Mouse (Mus musculus) ES-Bruce4 (cell line): ENCODE results near the gene Kcnab2. TPM values are rescaled to one million over a fixed set of nuclear protein-coding genes. Genes with fewer than 3 reads are reported as not detected.
A peak's percentile ranks its signal among the peaks of the same experiment; 100 is the strongest.

Experiments
- H3K27ac ChIP-seq: 2 replicates; pipeline ENCODE4 v1.5.1; 2012; ENCODE audit warnings: low read length, inconsistent platforms; ENCODE audit not compliant: insufficient read depth
- H3K27me3 ChIP-seq: 2 replicates; pipeline ENCODE4 v1.6.1; 2012; ENCODE audit warnings: mild to moderate bottlenecking, low read length, inconsistent platforms; ENCODE audit not compliant: control insufficient read depth, poor library complexity, insufficient read depth, severe bottlenecking
- H3K36me3 ChIP-seq: 2 replicates; pipeline ENCODE4 v1.6.1; 2012; ENCODE audit warnings: inconsistent platforms, mild to moderate bottlenecking, low read length, moderate library complexity; ENCODE audit not compliant: control insufficient read depth, poor library complexity, insufficient read depth, severe bottlenecking
- H3K4me1 ChIP-seq: one replicate; pipeline ENCODE4 v1.8.1; 2011; ENCODE audit warnings: low read length; ENCODE audit not compliant: control insufficient read depth, insufficient read depth
- H3K4me3 ChIP-seq: 2 replicates; pipeline ENCODE4 v1.5.1; 2011; ENCODE audit warnings: low read depth, mild to moderate bottlenecking, low read length
- H3K9ac ChIP-seq: 2 replicates; pipeline ENCODE4 v1.6.1; 2012; ENCODE audit warnings: low read depth, mild to moderate bottlenecking, inconsistent platforms; ENCODE audit not compliant: poor library complexity, severe bottlenecking
- H3K9me3 ChIP-seq: replicated peaks from 2 replicates; pipeline ENCODE4 v1.6.1; 2012; ENCODE audit warnings: mild to moderate bottlenecking, low read length, inconsistent platforms; ENCODE audit not compliant: control insufficient read depth, poor library complexity, insufficient read depth, severe bottlenecking
- CTCF ChIP-seq: IDR thresholded peaks from one replicate; pipeline ENCODE4 v1.8.1; 2011; ENCODE audit warnings: low read depth, low read length
- EP300 ChIP-seq: IDR thresholded peaks from 2 replicates; pipeline ENCODE4 v1.6.1; 2011; ENCODE audit warnings: low read depth, low read length; ENCODE audit not compliant: insufficient read depth
- POLR2A ChIP-seq: IDR thresholded peaks from one replicate; pipeline ENCODE4 v1.8.1; 2011; ENCODE audit warnings: low read length; ENCODE audit not compliant: insufficient read depth
- polyA plus RNA-seq: library from polyadenylated mRNA; stranded (reverse); fragments of >200 nt; gene quantifications from 2 replicates; pipeline ENCODE4 v1.2.4, GENCODE M21; 2011; ENCODE audit warnings: low read depth; ENCODE audit not compliant: missing spikeins, insufficient read depth, insufficient read length

Gene Kcnab2
- polyA plus RNA-seq, 1 experiment: 3.5 TPM

GRCm38 (mm10) chr4:152432308-152432707 is 45.4 kb downstream of the Kcnab2 start:
- Histone ChIP-seq H3K4me1 (peaks cover 2% of the 10 kb centered on the region), H3K36me3 (no peaks in the 10 kb centered on the region), H3K4me3 (no peak overlapping the region)

GRCm38 (mm10) chr4:152428259-152428658 is 49.4 kb downstream of the Kcnab2 start:
- H3K27ac ChIP-seq: no peak overlapping the region

More at GRCm38 (mm10) chr4:152432308-152432707, 45.4 kb downstream of the Kcnab2 start:
- Histone ChIP-seq H3K9ac (no peak overlapping the region), H3K9me3 (no peaks in the 10 kb centered on the region), H3K27ac (no peak overlapping the region), H3K27me3 (no peaks in the 10 kb centered on the region)
- TF ChIP-seq CTCF: peak; percentile 97
- TF ChIP-seq POLR2A: no peak
- no peak for TF ChIP-seq EP300

GRCm38 (mm10) chr4:152424922-152425321 is 52.7 kb downstream of the Kcnab2 start:
- Histone ChIP-seq H3K9me3 (no peaks in the 10 kb centered on the region), H3K36me3 (no peaks in the 10 kb centered on the region), H3K27me3 (no peaks in the 10 kb centered on the region), H3K9ac (no peak overlapping the region), H3K4me1 (peaks cover under 1% of the 10 kb centered on the region), H3K27ac (no peak overlapping the region), H3K4me3 (no peak overlapping the region)
- TF ChIP-seq POLR2A (no peak), EP300 (no peak), CTCF (peak; percentile 73)

More at GRCm38 (mm10) chr4:152428259-152428658, 49.4 kb downstream of the Kcnab2 start:
- Histone ChIP-seq H3K4me1 (peaks cover 2% of the 10 kb centered on the region), H3K27me3 (no peaks in the 10 kb centered on the region), H3K4me3 (no peak overlapping the region), H3K36me3 (no peaks in the 10 kb centered on the region), H3K9ac (no peak overlapping the region), H3K9me3 (no peaks in the 10 kb centered on the region)
- TF ChIP-seq CTCF: no peak
- TF ChIP-seq EP300: no peak
- TF ChIP-seq POLR2A: no peak

DNA sequence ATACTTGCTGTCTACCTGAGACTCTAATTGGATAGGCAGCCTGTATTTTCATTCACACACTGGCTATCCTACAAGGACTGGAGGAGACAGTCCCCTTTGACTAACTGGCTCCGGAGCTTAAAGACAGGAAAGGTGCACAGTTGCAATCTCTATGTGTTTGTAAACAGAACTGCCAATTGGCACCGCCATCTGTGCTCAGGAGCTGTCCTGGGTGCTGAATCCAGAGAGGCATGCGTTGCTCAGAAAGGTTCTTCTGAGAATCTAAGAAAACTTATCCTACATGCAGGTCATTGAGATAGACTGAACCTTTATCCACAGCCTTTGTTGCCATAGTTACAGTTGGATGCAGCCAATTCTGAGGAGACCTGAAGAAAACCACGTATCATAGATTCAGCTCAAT is 53.3 kb downstream of the Kcnab2 start:
- Histone ChIP-seq H3K27me3 (no peaks in the 10 kb centered on the region), H3K27ac (no peak overlapping the region), H3K4me3 (no peak overlapping the region), H3K4me1 (no peaks in the 10 kb centered on the region), H3K9ac (no peak overlapping the region), H3K36me3 (no peaks in the 10 kb centered on the region), H3K9me3 (no peaks in the 10 kb centered on the region)
- TF ChIP-seq POLR2A (no peak), EP300 (no peak), CTCF (no peak)

GRCm38 (mm10) chr4:152423576-152423975 is 54.1 kb downstream of the Kcnab2 start:
- Histone ChIP-seq H3K4me1 (no peaks in the 10 kb centered on the region), H3K9me3 (no peaks in the 10 kb centered on the region), H3K9ac (no peak overlapping the region), H3K4me3 (no peak overlapping the region), H3K36me3 (no peaks in the 10 kb centered on the region), H3K27me3 (no peaks in the 10 kb centered on the region), H3K27ac (no peak overlapping the region)
- TF ChIP-seq CTCF (no peak), POLR2A (no peak), EP300 (no peak)

DNA sequence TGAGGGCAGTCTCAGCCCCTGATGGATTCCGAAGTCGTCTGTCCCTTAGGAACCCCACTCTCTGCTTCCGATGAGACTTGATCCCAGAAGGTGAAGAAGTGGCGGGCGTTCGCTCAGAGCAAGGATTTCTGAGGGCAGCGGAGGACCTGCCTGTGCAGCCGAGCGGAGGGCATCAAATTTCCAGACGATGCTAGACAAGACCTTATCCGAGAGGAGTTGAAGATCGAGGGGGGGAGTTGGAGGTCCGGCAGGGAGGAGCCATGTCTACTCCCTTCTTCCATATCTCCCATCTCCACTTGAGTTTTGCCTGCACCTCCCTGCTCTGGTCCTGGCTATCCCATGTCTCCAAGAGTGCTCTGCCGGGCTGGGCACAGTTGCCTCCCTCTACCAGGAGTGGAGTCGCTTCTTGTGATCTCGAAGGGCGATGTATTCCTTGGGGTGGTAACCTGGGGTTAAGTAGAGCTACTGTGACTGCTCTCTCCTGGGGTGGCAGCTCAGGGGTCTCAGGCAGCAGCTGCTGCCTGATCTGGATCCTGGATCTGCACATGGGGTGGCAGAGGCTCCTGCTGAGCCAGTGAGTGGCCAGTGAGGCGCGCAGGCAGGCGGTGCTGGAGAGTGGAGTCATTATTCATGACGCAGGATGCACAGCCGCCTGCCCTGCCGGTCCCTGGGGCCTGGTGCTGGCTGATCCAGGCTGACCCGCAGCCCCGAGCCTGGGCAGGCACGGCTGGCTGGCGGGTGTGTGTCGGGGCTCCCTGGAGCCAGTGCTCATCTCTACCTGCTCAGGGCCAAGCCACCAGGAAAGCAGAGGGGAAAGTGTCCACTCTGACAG is 59.2 kb downstream of the Kcnab2 start:
- H3K27ac ChIP-seq: no peak overlapping the region
- no peak overlapping the region for H3K4me3 ChIP-seq
- TF ChIP-seq POLR2A (no peak), CTCF (no peak), EP300 (no peak)

More for the DNA sequence above, 59.2 kb downstream of the Kcnab2 start:
- Histone ChIP-seq H3K27me3 (no peaks in the 10 kb centered on the region), H3K36me3 (no peaks in the 10 kb centered on the region), H3K4me1 (no peaks in the 10 kb centered on the region), H3K9me3 (no peaks in the 10 kb centered on the region), H3K9ac (no peak overlapping the region)
